Mouse (Mus musculus): ENCODE results near the gene Fignl2. TPM values are rescaled to one million over a fixed set of nuclear protein-coding genes. Genes with fewer than 3 reads are reported as not detected.
A peak's percentile ranks its signal among the peaks of the same experiment; 100 is the strongest.

Gene Fignl2
- 0.72 and 0.81 TPM in 2 replicates for polyA plus RNA-seq (2014; fragmentation: Nextera tagmentation; extraction: Ambion mirVana)

GRCm38 (mm10) chr15:101077813-101078730, at the start of gene Fignl2:
Gene Fignl2 (minus strand): TSS chr15:101078567.
- Histone ChIP-seq H3K36me3 (replicated peaks; ENCODE audit: control insufficient read depth, insufficient read depth, low read depth, low read length) (no peaks in the 10 kb centered on the region), H3K4me3 (ENCODE audit: low read depth, low read length) (peak within 1 kb of the TSS; percentile 98), H3K27me3 (ENCODE audit: control insufficient read depth, insufficient read depth, low read length) (no peaks in the 10 kb centered on the region), H3K27ac (replicated peaks; ENCODE audit: low read depth, low read length) (peak within 1 kb of the TSS; percentile 94), H3K4me2 (ENCODE audit: low read depth, low read length) (peak within 1 kb of the TSS; percentile 81), H3K9me3 (replicated peaks; ENCODE audit: control insufficient read depth, low read length) (no peaks in the 10 kb centered on the region), H3K4me1 (ENCODE audit: control insufficient read depth, insufficient read depth, low read length) (peaks cover 26% of the 10 kb centered on the region), H3K9ac (replicated peaks; ENCODE audit: low read length) (peak within 1 kb of the TSS; percentile 93)
- ATAC-seq (replicated peaks; ENCODE audit: insufficient number of reproducible peaks, low FRiP score, low TSS enrichment, low read depth) (peak; percentile 24), DNase-seq (ENCODE audit: low spot score) (peak; percentile 52)
- under 1% methylated on average over 54 of the region's 96 CpGs for WGBS

- H3K9me3 ChIP-seq (replicated peaks; ENCODE audit: control insufficient read depth, low read length): no peaks in the 10 kb centered on the region
- H3K27ac ChIP-seq (replicated peaks; ENCODE audit: low read depth, low read length): no peak overlapping the region
- H3K9ac ChIP-seq (replicated peaks; ENCODE audit: low read length): no peak overlapping the region
- no peaks in the 10 kb centered on the region for H3K36me3 ChIP-seq (replicated peaks; ENCODE audit: control insufficient read depth, insufficient read depth, low read depth, low read length)
- 71% methylated on average over 10 of the region's 12 CpGs for WGBS
- no peak for DNase-seq (ENCODE audit: low spot score)
- H3K4me2 ChIP-seq (ENCODE audit: low read depth, low read length): no peak overlapping the region
- H3K27me3 ChIP-seq (ENCODE audit: control insufficient read depth, insufficient read depth, low read length): peaks cover 12% of the 10 kb centered on the region; the same call in 1 of the 2 replicates
- H3K4me1 ChIP-seq (ENCODE audit: control insufficient read depth, insufficient read depth, low read length): peaks cover 6% of the 10 kb centered on the region
- no peak for ATAC-seq (replicated peaks; ENCODE audit: insufficient number of reproducible peaks, low FRiP score, low TSS enrichment, low read depth)
- H3K4me3 ChIP-seq (ENCODE audit: low read depth, low read length): no peak overlapping the region
Measured at GRCm38 (mm10) chr15:101126876-101127544, 48.6 kb upstream of the Fignl2 start.

- 78% methylated on average over 6 of the region's 6 CpGs for WGBS
- Histone ChIP-seq H3K4me3 (ENCODE audit: low read depth, low read length) (no peak overlapping the region), H3K27ac (replicated peaks; ENCODE audit: low read depth, low read length) (no peak overlapping the region), H3K9ac (replicated peaks; ENCODE audit: low read length) (no peak overlapping the region), H3K9me3 (replicated peaks; ENCODE audit: control insufficient read depth, low read length) (no peaks in the 10 kb centered on the region), H3K4me1 (ENCODE audit: control insufficient read depth, insufficient read depth, low read length) (peaks cover 6% of the 10 kb centered on the region), H3K4me2 (ENCODE audit: low read depth, low read length) (no peak overlapping the region), H3K36me3 (replicated peaks; ENCODE audit: control insufficient read depth, insufficient read depth, low read depth, low read length) (no peaks in the 10 kb centered on the region), H3K27me3 (ENCODE audit: control insufficient read depth, insufficient read depth, low read length) (peaks cover 12% of the 10 kb centered on the region; the same call in 1 of the 2 replicates)
- no peak for DNase-seq (ENCODE audit: low spot score)
- ATAC-seq (replicated peaks; ENCODE audit: insufficient number of reproducible peaks, low FRiP score, low TSS enrichment, low read depth): no peak
Measured at GRCm38 (mm10) chr15:101125561-101125960, 47.2 kb upstream of the Fignl2 start.

- H3K27ac ChIP-seq (replicated peaks; ENCODE audit: low read depth, low read length): no peak overlapping the region
- H3K9me3 ChIP-seq (replicated peaks; ENCODE audit: control insufficient read depth, low read length): no peaks in the 10 kb centered on the region
- H3K4me2 ChIP-seq (ENCODE audit: low read depth, low read length): no peak overlapping the region
- H3K27me3 ChIP-seq (ENCODE audit: control insufficient read depth, insufficient read depth, low read length): peaks cover 5% of the 10 kb centered on the region; the same call in 1 of the 2 replicates
- DNase-seq (ENCODE audit: low spot score) (no peak), ATAC-seq (replicated peaks; ENCODE audit: insufficient number of reproducible peaks, low FRiP score, low TSS enrichment, low read depth) (no peak)
- H3K9ac ChIP-seq (replicated peaks; ENCODE audit: low read length): no peak overlapping the region
- peaks cover 3% of the 10 kb centered on the region; the same call in 1 of the 2 replicates for H3K4me1 ChIP-seq (ENCODE audit: control insufficient read depth, insufficient read depth, low read length)
- no peaks in the 10 kb centered on the region for H3K36me3 ChIP-seq (replicated peaks; ENCODE audit: control insufficient read depth, insufficient read depth, low read depth, low read length)
- H3K4me3 ChIP-seq (ENCODE audit: low read depth, low read length): no peak overlapping the region
- 52% methylated on average over 4 of the region's 4 CpGs for WGBS
Measured at GRCm38 (mm10) chr15:101123202-101123601, 44.8 kb upstream of the Fignl2 start.

- no peaks in the 10 kb centered on the region for H3K9me3 ChIP-seq (replicated peaks; ENCODE audit: control insufficient read depth, low read length)
- no peak overlapping the region for H3K9ac ChIP-seq (replicated peaks; ENCODE audit: low read length)
- no peak overlapping the region for H3K4me3 ChIP-seq (ENCODE audit: low read depth, low read length)
- H3K4me1 ChIP-seq (ENCODE audit: control insufficient read depth, insufficient read depth, low read length): no peaks in the 10 kb centered on the region
- no peaks in the 10 kb centered on the region for H3K27me3 ChIP-seq (ENCODE audit: control insufficient read depth, insufficient read depth, low read length)
- H3K4me2 ChIP-seq (ENCODE audit: low read depth, low read length): no peak overlapping the region
- 34% methylated on average over 2 of the region's 2 CpGs for WGBS
- H3K27ac ChIP-seq (replicated peaks; ENCODE audit: low read depth, low read length): no peak overlapping the region
- H3K36me3 ChIP-seq (replicated peaks; ENCODE audit: control insufficient read depth, insufficient read depth, low read depth, low read length): no peaks in the 10 kb centered on the region
- DNase-seq (ENCODE audit: low spot score) (no peak), ATAC-seq (replicated peaks; ENCODE audit: insufficient number of reproducible peaks, low FRiP score, low TSS enrichment, low read depth) (no peak)
Measured at GRCm38 (mm10) chr15:101122290-101122589, 43.9 kb upstream of the Fignl2 start.

GRCm38 (mm10) chr15:101121411-101122289, 43.3 kb upstream of the Fignl2 start:
- Histone ChIP-seq H3K4me1 (ENCODE audit: control insufficient read depth, insufficient read depth, low read length) (no peaks in the 10 kb centered on the region), H3K4me3 (ENCODE audit: low read depth, low read length) (no peak overlapping the region), H3K4me2 (ENCODE audit: low read depth, low read length) (no peak overlapping the region), H3K9me3 (replicated peaks; ENCODE audit: control insufficient read depth, low read length) (no peaks in the 10 kb centered on the region), H3K27me3 (ENCODE audit: control insufficient read depth, insufficient read depth, low read length) (no peaks in the 10 kb centered on the region), H3K9ac (replicated peaks; ENCODE audit: low read length) (no peak overlapping the region), H3K27ac (replicated peaks; ENCODE audit: low read depth, low read length) (no peak overlapping the region), H3K36me3 (replicated peaks; ENCODE audit: control insufficient read depth, insufficient read depth, low read depth, low read length) (no peaks in the 10 kb centered on the region)
- WGBS: 76% methylated on average over 9 of the region's 9 CpGs
- ATAC-seq (replicated peaks; ENCODE audit: insufficient number of reproducible peaks, low FRiP score, low TSS enrichment, low read depth) (no peak), DNase-seq (ENCODE audit: low spot score) (no peak)

- H3K27me3 ChIP-seq (ENCODE audit: control insufficient read depth, insufficient read depth, low read length): no peaks in the 10 kb centered on the region
- no peaks in the 10 kb centered on the region for H3K9me3 ChIP-seq (replicated peaks; ENCODE audit: control insufficient read depth, low read length)
- peak; percentile 76 for DNase-seq (ENCODE audit: low spot score)
- no peak overlapping the region for H3K4me2 ChIP-seq (ENCODE audit: low read depth, low read length)
- 53% methylated on average over 14 of the region's 14 CpGs for WGBS
- H3K36me3 ChIP-seq (replicated peaks; ENCODE audit: control insufficient read depth, insufficient read depth, low read depth, low read length): no peaks in the 10 kb centered on the region
- H3K4me1 ChIP-seq (ENCODE audit: control insufficient read depth, insufficient read depth, low read length): no peaks in the 10 kb centered on the region
- no peak for ATAC-seq (replicated peaks; ENCODE audit: insufficient number of reproducible peaks, low FRiP score, low TSS enrichment, low read depth)
- H3K9ac ChIP-seq (replicated peaks; ENCODE audit: low read length): no peak overlapping the region
- H3K27ac ChIP-seq (replicated peaks; ENCODE audit: low read depth, low read length): no peak overlapping the region
- no peak overlapping the region for H3K4me3 ChIP-seq (ENCODE audit: low read depth, low read length)
Measured at GRCm38 (mm10) chr15:101118399-101119125, 40.2 kb upstream of the Fignl2 start.
